Mouse (Mus musculus) cortical plate, adult 2 months (tissue): ENCODE measurements around the gene Cry2.

Source experiments
- CTCF ChIP-seq: fragments of 200-500 bp; IDR thresholded peaks from 2 replicates; pipeline ENCODE4 v1.5.1; 2011; ENCODE audit warnings: mild to moderate bottlenecking, control low read depth, low read length; ENCODE audit not compliant: insufficient read depth; ENCODE audit errors: extremely low read depth
- POLR2A ChIP-seq: fragments of 200-500 bp; IDR thresholded peaks from 2 replicates; pipeline ENCODE4 v1.6.1; 2011; ENCODE audit warnings: mild to moderate bottlenecking, low read length, control low read depth; ENCODE audit not compliant: insufficient read depth; ENCODE audit errors: extremely low read depth

DNA sequence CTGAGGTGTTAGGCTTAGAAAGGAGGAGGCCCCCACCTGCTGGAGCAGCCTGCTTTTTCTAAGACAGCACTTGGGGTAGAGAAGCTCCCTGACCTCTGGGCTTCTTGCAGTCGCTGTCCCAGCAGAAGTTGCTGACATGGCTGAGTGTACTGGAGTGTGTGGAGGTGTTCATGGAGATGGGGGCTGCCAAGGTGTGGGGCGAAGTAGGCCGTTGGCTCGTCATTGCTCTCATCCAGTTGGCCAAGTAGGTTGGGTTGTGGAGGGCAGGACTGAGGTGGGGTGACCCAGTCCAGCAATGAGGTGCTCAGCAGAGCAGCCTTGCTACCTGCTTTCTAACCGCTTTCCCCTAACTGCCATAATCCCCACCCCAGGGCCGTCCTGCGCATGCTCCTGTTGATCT is 56.5 kb downstream of the Cry2 start:
- TF ChIP-seq POLR2A (no peak), CTCF (no peak)
